Mouse (Mus musculus) intestine, embryonic 14.5 days (tissue): ENCODE measurements around the gene Hmgb1. TPM values are rescaled to one million over a fixed set of nuclear protein-coding genes. Genes with fewer than 3 reads are reported as not detected.
A peak's percentile ranks its signal among the peaks of the same experiment; 100 is the strongest.

Experiments used
- ATAC-seq: fragments of 200-750 bp; cut with Nextera tagmentation; replicated peaks from 2 replicates; pipeline ENCODE4 v1.8.0; 2017; ENCODE audit warnings: low read depth, moderate number of reproducible peaks, moderate TSS enrichment, moderate library complexity; ENCODE audit not compliant: low FRiP score, low TSS enrichment
- DNase-seq: peaks from one replicate; pipeline ENCODE4 v3.0.0-alpha.2; 2018; ENCODE audit warnings: low spot score
- H3K27ac ChIP-seq: fragments of 300-500 bp; sonication (generic); 2 replicates; pipeline ENCODE4 v1.5.1; 2014; ENCODE audit warnings: low read depth, mild to moderate bottlenecking, control low read depth
- H3K27me3 ChIP-seq: fragments of 300-500 bp; sonication (generic); replicated peaks from 2 replicates; pipeline ENCODE4 v1.6.1; 2014; ENCODE audit warnings: low read length, control low read depth; ENCODE audit not compliant: control insufficient read depth, insufficient read depth
- H3K36me3 ChIP-seq: fragments of 300-500 bp; sonication (generic); 2 replicates; pipeline ENCODE4 v1.6.1; 2014; ENCODE audit warnings: low read length, control low read depth; ENCODE audit not compliant: control insufficient read depth, insufficient read depth
- H3K4me1 ChIP-seq: fragments of 300-500 bp; sonication (generic); replicated peaks from 2 replicates; pipeline ENCODE4 v1.6.1; 2014; ENCODE audit warnings: low read length, control low read depth, mixed read lengths; ENCODE audit not compliant: control insufficient read depth, insufficient read depth
- H3K4me2 ChIP-seq: fragments of 300-500 bp; sonication (generic); 2 replicates; pipeline ENCODE4 v1.6.1; 2014; ENCODE audit warnings: low read length
- H3K4me3 ChIP-seq: fragments of 300-500 bp; sonication (generic); 2 replicates; pipeline ENCODE4 v1.5.1; 2014; ENCODE audit warnings: low read depth, low read length, control low read depth, mixed read lengths
- H3K9ac ChIP-seq: fragments of 300-500 bp; sonication (generic); 2 replicates; pipeline ENCODE4 v1.6.1; 2014; ENCODE audit warnings: mild to moderate bottlenecking, low read length
- H3K9me3 ChIP-seq: fragments of 300-500 bp; sonication (generic); 2 replicates; pipeline ENCODE4 v1.6.1; 2016; ENCODE audit warnings: low read length, control low read depth; ENCODE audit not compliant: control insufficient read depth
- WGBS: fragments of 180-500 bp; shearing (Covaris S2); extraction: QIAGEN DNeasy Blood & Tissue Kit; methylation state at CpG from one replicate; pipeline ENCODE4 v1.1.7; 2014; 5-methylcytosine and 5-hydroxymethylcytosine counted together
- polyA plus RNA-seq: library from polyadenylated mRNA; unstranded; fragments of >200 nt; fragmentation: Nextera tagmentation; extraction: Ambion mirVana; gene quantifications from 2 replicates; pipeline ENCODE4 v1.2.1, GENCODE M21; 2014

Hmgb1 gene
- polyA plus RNA-seq, 1 experiment from 2014 or later, result 1,358 TPM

GRCm38 (mm10) chr5:149168051-149168450 is 16.2 kb downstream of the Hmgb1 start:
- ATAC-seq (no peak), DNase-seq (no peak)
- Histone ChIP-seq H3K27ac (no peak overlapping the region), H3K36me3 (no peaks in the 10 kb centered on the region), H3K4me2 (no peak overlapping the region), H3K4me1 (0 out of 2 replicates have a peak, but pooled peaks cover 2% of the 10 kb centered on the region), H3K27me3 (no peaks in the 10 kb centered on the region), H3K9ac (no peak overlapping the region), H3K9me3 (no peaks in the 10 kb centered on the region), H3K4me3 (no peak overlapping the region)
- WGBS, result 80% methylated on average over 2 of the region's 2 CpGs

- no peak for DNase-seq
These were observed 18.3 kb downstream of the Hmgb1 start for GRCm38 (mm10) chr5:149166011-149166410.

GRCm38 (mm10) chr5:149164881-149165280 is 19.4 kb downstream of the Hmgb1 start:
- no peak for DNase-seq
- WGBS, result 47% methylated on average over 7 of the region's 7 CpGs
- Histone ChIP-seq H3K4me2 (no peak overlapping the region), H3K4me3 (no peak overlapping the region), H3K27me3 (no peaks in the 10 kb centered on the region), H3K9ac (no peak overlapping the region), H3K4me1 (0 out of 2 replicates have a peak, but pooled peaks cover 2% of the 10 kb centered on the region), H3K9me3 (no peaks in the 10 kb centered on the region), H3K36me3 (no peaks in the 10 kb centered on the region), H3K27ac (no peak overlapping the region)
- ATAC-seq, result no peak

More at GRCm38 (mm10) chr5:149166011-149166410, 18.3 kb downstream of the Hmgb1 start:
- Histone ChIP-seq H3K9me3 (no peaks in the 10 kb centered on the region), H3K4me1 (0 out of 2 replicates have a peak, but pooled peaks cover 2% of the 10 kb centered on the region), H3K9ac (no peak overlapping the region), H3K4me2 (no peak overlapping the region), H3K36me3 (no peaks in the 10 kb centered on the region), H3K27me3 (no peaks in the 10 kb centered on the region), H3K27ac (no peak overlapping the region), H3K4me3 (no peak overlapping the region)
- ATAC-seq, result no peak
- 92% methylated on average over 10 of the region's 10 CpGs for WGBS

GRCm38 (mm10) chr5:149162890-149163289 is 21.4 kb downstream of the Hmgb1 start:
- Histone ChIP-seq H3K36me3 (no peaks in the 10 kb centered on the region), H3K4me3 (no peak overlapping the region), H3K27ac (no peak overlapping the region), H3K4me1 (no peaks in the 10 kb centered on the region), H3K9ac (no peak overlapping the region), H3K27me3 (no peaks in the 10 kb centered on the region), H3K4me2 (no peak overlapping the region), H3K9me3 (no peaks in the 10 kb centered on the region)
- DNase-seq (no peak), ATAC-seq (no peak)
- 60% methylated on average over 7 of the region's 7 CpGs for WGBS

GRCm38 (mm10) chr5:149160469-149160868 is 23.8 kb downstream of the Hmgb1 start:
- Histone ChIP-seq H3K4me2 (no peak overlapping the region), H3K4me3 (no peak overlapping the region), H3K9me3 (no peaks in the 10 kb centered on the region), H3K4me1 (no peaks in the 10 kb centered on the region), H3K9ac (no peak overlapping the region), H3K36me3 (no peaks in the 10 kb centered on the region), H3K27ac (no peak overlapping the region), H3K27me3 (no peaks in the 10 kb centered on the region)
- DNase-seq (no peak), ATAC-seq (no peak)
- 81% methylated on average over 4 of the region's 4 CpGs for WGBS

GRCm38 (mm10) chr5:149159021-149159420 is 25.3 kb downstream of the Hmgb1 start:
- H3K9ac ChIP-seq, result no peak overlapping the region
- no peaks in the 10 kb centered on the region for H3K9me3 ChIP-seq
- no peak overlapping the region for H3K4me3 ChIP-seq
- H3K4me1 ChIP-seq, result no peaks in the 10 kb centered on the region
- H3K4me2 ChIP-seq, result no peak overlapping the region
- WGBS, result 90% methylated on average over 6 of the region's 6 CpGs
- ATAC-seq, result no peak
- no peaks in the 10 kb centered on the region for H3K27me3 ChIP-seq
- DNase-seq, result no peak
- H3K27ac ChIP-seq, result no peak overlapping the region
- no peaks in the 10 kb centered on the region for H3K36me3 ChIP-seq

GRCm38 (mm10) chr5:149156886-149157563 is 27.3 kb downstream of the Hmgb1 start:
- WGBS, result 88% methylated on average over 18 of the region's 18 CpGs
- H3K4me1 ChIP-seq, result peaks cover 4% of the 10 kb centered on the region; the same call in 1 of the 2 replicates
- H3K4me2 ChIP-seq, result no peak overlapping the region
- H3K27ac ChIP-seq, result no peak overlapping the region
- no peaks in the 10 kb centered on the region for H3K36me3 ChIP-seq
- no peak for ATAC-seq
- no peaks in the 10 kb centered on the region for H3K9me3 ChIP-seq
- DNase-seq, result no peak
- no peak overlapping the region for H3K4me3 ChIP-seq
- no peak overlapping the region for H3K9ac ChIP-seq
- no peaks in the 10 kb centered on the region for H3K27me3 ChIP-seq

GRCm38 (mm10) chr5:149152774-149153155 is 31.5 kb downstream of the Hmgb1 start:
- no peak for ATAC-seq

More at GRCm38 (mm10) chr5:149152774-149153155, 31.5 kb downstream of the Hmgb1 start:
- Histone ChIP-seq H3K27ac (no peak overlapping the region), H3K4me1 (peaks cover 4% of the 10 kb centered on the region; the same call in 1 of the 2 replicates), H3K36me3 (no peaks in the 10 kb centered on the region), H3K27me3 (no peaks in the 10 kb centered on the region), H3K9ac (no peak overlapping the region), H3K4me2 (peak overlapping the region; percentile 2; the same call in 1 of the 2 replicates), H3K4me3 (no peak overlapping the region), H3K9me3 (no peaks in the 10 kb centered on the region)
- DNase-seq, result no peak
- 51% methylated on average over 12 of the region's 12 CpGs for WGBS
